Mouse (Mus musculus): ENCODE results near the gene Nav2. TPM values are rescaled to one million over a fixed set of nuclear protein-coding genes. Genes with fewer than 3 reads are reported as not detected.

Gene Nav2
- total RNA-seq, 2 experiments from 2014 or later, result 200 to 220 TPM

DNA sequence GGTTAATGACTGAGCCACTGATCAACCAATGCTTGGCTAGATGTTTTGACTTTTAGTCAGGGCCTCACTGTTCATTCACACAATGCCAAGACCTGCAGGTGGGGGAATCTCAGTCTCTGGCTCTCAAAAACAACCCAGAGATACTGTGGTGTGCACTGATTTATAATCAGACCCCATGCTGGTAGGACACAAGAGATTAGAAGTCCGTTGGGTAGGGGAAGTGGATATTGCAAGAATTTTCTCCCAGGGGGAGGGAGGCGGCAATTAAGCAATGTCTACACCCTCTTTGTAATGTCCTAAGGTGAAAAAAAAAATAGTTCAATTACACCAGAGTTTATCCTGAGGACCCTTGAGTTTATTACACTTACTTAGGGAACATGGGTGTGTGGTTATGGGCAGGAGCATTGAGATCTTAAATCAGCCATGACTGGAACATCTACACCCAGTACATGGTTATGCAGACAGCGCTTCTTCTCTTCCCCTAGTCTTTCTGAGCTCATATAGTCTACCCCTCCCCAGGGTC, 332.8 kb downstream of the Nav2 start:
- no peak for DNase-seq
- intact Hi-C loops (cut with DNase I), result no loop called here

GRCm38 (mm10) chr7:49242261-49242660, 333.7 kb downstream of the Nav2 start:
- intact Hi-C loops (cut with DNase I), result no loop called here

DNA sequence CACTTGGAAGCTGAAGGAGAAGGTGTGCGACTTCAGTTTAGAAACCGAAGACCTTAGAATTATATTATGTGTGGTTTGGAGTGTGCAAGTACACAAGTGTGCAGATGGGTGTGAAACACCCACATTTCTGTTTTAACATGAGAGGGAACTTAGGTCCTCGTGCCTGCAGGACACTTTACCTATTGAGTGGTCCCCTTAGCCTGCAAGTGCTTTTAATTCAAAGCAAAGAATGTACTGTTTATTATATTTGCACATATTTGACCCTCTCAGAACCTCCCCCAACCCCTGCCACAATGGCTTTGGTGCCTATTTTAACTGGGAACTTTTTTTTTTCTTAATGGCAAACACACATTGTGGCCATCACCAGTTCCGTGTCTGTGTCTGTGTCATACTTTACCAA, 334.6 kb downstream of the Nav2 start:
- intact Hi-C loops (cut with DNase I), result no loop called here
- DNase-seq, result no peak

More at GRCm38 (mm10) chr7:49242261-49242660, 333.7 kb downstream of the Nav2 start:
- DNase-seq, result no peak

DNA sequence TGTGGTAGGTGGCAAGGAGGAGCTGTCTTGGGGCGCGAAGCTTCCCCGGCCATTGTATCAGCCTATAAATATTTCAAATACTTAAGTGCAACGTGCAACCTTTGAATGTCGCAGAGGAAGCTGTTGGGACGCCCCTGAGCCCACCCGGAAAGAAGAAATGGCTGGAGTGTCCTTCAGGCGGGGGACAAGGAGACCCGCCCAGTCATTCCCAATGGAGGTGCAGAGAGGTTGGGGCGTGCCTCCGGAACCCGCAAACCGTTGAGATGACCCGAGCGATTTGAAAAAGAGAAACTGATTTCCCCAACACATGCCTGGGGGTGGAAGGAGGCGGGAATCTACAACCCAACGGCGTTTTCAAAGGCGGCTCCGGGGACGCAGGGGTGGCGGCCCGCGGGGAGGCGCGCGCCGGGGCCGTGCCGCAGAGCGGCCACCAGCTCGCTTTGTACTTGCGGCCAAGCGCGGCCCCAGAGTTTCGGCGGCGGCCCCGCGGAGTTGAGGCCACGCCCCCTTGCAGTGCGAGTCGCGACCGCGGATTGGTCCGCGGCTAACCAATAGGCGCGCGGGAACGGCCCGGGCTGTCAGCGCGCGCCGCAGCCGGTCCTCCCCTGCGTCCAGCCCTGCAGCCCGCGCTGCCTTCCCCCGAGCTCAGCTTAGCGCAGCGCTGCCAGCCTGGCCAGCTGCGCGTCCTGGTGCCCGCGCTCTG, 337.2 kb downstream of the Nav2 start:
- DNase-seq, result peak; percentile 95
- intact Hi-C loops (cut with DNase I), result loop anchor here (5.0 kb wide), 1 partner anchor 53 kb away; no protein-coding TSS in a partner anchor

GRCm38 (mm10) chr7:49246240-49246578, 337.7 kb downstream of the Nav2 start:
- intact Hi-C loops (cut with DNase I), result loop anchor here (5.0 kb wide), 1 partner anchor 54 kb away; no protein-coding TSS in a partner anchor
- DNase-seq, result no peak

- intact Hi-C loops (cut with DNase I), result loop anchor here (5.0 kb wide), 1 partner anchor 55 kb away; no protein-coding TSS in a partner anchor
- DNase-seq, result no peak
Measured at GRCm38 (mm10) chr7:49246584-49247481, 338.3 kb downstream of the Nav2 start.

DNA sequence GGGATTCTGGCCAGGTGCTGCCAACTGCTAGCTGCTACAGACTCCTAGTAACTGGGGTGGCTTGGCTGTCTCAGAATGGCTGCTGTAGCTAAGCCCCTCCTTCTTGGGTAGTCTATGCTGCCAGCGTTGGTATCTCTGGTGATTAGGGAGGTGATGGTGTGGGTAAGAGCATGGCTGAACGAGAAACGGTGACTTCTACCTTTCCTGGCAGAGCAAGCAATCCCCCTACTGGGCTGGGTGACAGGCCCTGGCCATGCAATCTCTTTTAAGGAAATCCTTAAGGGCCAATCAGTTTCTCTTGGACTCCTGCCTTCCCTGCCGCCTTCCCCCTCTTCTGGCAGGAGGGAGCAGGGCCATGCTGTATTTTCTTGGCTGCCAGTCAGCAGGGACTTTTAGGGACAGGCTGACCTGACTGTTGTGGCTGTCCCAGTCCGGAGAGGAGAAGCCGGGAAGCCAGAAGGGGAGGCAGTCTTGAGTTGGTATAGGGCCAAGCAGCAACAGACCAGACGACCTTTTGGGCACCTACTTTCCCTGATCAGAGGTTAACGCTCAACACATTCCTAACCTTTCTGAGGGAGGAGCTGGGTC, 339.3 kb downstream of the Nav2 start:
- intact Hi-C loops (cut with DNase I), result loop anchor here (2.0 to 5.0 kb wide), 2 partner anchors 56 to 115 kb away; no protein-coding TSS in a partner anchor

GRCm38 (mm10) chr7:49248333-49249086, 340.0 kb downstream of the Nav2 start:
- no peak for DNase-seq

More for the DNA sequence above, 339.3 kb downstream of the Nav2 start:
- DNase-seq, result peak; percentile 72

DNA sequence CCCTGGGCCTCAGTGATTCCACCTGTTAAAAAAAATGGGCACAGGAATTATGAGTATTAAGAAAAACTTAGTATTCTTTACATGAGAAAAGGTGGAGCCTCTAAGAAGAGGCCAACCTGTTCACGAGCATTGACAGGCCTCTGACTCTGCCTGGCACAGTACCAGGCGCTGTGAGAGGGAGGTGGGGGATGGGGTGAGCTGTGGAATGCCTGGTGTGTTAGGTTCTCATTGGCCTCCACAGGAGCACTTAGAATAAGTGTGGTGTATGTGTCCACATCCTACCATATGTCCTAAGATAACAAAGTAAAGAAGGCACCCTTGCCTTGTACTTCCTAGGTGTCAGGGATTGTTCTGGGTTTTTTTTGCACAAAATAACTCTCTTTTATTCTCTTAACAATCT, 340.9 kb downstream of the Nav2 start:
- DNase-seq, result no peak
- intact Hi-C loops (cut with DNase I), result loop anchor here (2.0 to 5.0 kb wide), 2 partner anchors 57 to 117 kb away; no protein-coding TSS in a partner anchor

More at GRCm38 (mm10) chr7:49248333-49249086, 340.0 kb downstream of the Nav2 start:
- intact Hi-C loops (cut with DNase I), result loop anchor here (2.0 to 5.0 kb wide), 2 partner anchors 56 to 116 kb away; no protein-coding TSS in a partner anchor

- intact Hi-C loops (cut with DNase I), result loop anchor here (2.0 to 10.0 kb wide), 3 partner anchors 58 to 175 kb away; no protein-coding TSS in a partner anchor
- DNase-seq, result peak; percentile 87
Measured at GRCm38 (mm10) chr7:49249996-49250395, 341.5 kb downstream of the Nav2 start.

DNA sequence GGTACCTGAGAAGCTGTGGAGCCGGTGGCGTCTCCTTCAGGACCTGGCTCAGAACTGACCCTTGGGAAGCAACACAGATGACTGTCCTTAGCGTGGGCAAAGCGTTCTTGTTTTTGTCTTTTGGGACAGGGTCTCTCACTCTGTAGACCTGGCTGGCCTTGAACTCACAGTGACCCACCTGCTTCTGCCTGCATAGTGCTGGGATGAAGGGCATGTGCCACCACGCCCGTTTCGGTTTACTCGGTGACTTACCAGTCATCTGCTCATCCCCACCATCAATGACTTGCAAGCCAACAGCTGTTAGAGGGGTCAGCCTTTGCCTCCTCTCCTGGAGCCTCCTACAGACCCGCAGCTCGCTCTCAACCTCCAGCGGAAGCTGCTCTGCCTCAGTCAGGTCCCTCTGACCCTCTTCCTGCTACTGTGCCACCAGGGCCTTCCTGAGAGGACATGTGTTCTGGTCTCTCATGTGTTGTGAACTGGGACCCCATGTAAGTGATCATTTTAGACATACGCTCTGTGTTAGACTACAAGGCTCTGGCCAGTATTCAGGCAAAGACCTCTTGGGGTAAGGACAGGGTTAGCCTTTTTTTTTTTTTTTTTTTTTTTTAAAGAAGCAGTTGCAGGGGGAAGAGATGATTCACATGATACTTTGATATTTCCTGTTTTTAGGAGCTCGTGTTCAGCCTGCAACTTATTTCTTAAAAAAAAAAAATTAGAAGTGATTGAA, 342.2 kb downstream of the Nav2 start:
- intact Hi-C loops (cut with DNase I), result loop anchor here (10.0 kb wide), 1 partner anchor 174 kb away; no protein-coding TSS in a partner anchor
- DNase-seq, result no peak

GRCm38 (mm10) chr7:49251308-49251638, 342.8 kb downstream of the Nav2 start:
- intact Hi-C loops (cut with DNase I), result loop anchor here (10.0 kb wide), 1 partner anchor 174 kb away; no protein-coding TSS in a partner anchor
- DNase-seq, result no peak

GRCm38 (mm10) chr7:49252444-49252843, 343.9 kb downstream of the Nav2 start:
- intact Hi-C loops (cut with DNase I), result loop anchor here (10.0 kb wide), 1 partner anchor 172 kb away; no protein-coding TSS in a partner anchor

GRCm38 (mm10) chr7:49252902-49253301, 344.4 kb downstream of the Nav2 start:
- intact Hi-C loops (cut with DNase I), result loop anchor here (10.0 kb wide), 1 partner anchor 172 kb away; no protein-coding TSS in a partner anchor
- no peak for DNase-seq

More at GRCm38 (mm10) chr7:49252444-49252843, 343.9 kb downstream of the Nav2 start:
- no peak for DNase-seq

DNA sequence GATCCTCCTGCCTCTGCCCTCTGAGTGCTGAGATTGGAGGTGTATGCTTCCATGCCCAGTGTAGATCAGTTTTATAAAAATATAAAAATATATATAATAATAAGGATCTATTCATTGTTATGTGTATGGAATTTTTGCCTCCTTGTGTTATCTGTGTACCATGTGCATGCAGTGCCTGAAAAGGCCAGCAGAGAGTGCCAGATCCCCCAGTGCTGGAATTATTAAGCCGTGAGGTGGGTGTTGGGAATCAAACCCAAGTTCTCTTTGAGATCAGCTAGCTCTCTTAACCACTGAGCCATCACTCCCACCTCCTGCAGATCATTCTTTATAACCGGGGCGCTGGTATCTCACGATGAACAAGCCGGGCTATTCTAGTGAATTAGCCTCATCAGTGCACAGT, 346.5 kb downstream of the Nav2 start:
- intact Hi-C loops (cut with DNase I), result loop anchor here (10.0 kb wide), 1 partner anchor 170 kb away; no protein-coding TSS in a partner anchor
- DNase-seq, result no peak

DNA sequence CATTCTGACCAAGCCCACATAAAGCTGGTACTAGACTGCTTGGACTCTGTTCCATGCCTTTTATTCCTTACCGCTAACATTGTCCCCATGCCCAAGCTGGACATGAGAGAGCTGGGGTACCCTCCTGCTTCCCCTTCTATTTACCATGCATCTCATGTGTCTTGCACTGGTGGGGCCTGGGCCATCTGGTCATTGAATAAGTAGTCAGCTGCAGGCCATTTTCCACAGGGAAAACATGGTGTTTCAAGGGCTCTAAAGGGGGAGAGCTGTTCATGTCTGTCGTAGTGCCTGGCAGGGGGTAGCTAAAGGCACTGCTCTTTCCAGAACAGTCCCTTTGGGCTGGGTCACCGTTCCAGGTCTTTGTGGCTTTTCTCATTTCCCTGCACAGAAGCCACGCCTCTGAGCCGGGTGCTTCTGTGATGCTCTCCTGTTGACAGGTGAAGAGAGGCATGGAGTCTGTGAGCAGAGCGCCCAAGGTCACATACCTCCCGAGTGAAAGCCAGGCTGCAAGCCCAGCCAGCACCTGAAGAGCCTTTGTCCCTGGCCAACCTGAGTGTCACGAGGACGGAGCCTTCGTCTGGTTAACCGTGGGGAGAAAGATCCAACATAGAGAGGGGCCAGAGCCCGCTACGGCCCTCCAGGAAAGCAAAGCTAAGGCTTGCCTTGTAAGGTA, 348.9 kb downstream of the Nav2 start:
- no peak for DNase-seq
- intact Hi-C loops (cut with DNase I), result loop anchor here (10.0 kb wide), 1 partner anchor 167 kb away; no protein-coding TSS in a partner anchor

GRCm38 (mm10) chr7:49258088-49258487, 349.6 kb downstream of the Nav2 start:
- DNase-seq, result no peak
- intact Hi-C loops (cut with DNase I), result loop anchor here (10.0 kb wide), 1 partner anchor 167 kb away; no protein-coding TSS in a partner anchor

DNA sequence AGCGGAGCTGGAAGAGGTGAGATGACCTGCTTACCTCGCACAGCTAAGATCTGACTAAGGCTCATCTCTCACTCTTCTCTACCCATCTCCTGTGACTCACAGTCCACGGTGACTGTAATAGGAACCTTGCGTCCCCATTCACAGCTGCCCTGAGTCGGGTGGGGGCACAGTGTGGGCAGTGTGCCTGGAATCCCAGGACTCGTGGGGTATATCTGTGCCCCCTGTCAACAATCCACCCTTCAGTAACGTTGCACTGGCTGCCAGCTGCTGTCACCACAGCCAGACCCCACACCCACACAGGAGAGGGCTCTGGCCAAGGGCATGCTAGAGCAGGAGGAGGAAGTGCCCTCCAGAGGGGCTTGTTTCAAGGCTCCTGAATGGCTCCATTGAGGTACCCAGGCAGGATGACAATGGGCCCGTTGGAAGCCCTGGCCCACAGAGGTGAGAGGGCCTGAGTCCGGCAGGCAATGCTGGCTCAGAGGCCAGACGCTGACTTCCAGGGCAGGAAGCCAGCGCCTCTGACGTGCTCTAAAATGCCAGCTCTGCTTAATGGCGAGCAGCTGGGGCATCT, 353.5 kb downstream of the Nav2 start:
- intact Hi-C loops (cut with DNase I), result no loop called here
- DNase-seq, result peak; percentile 87

Measured in left cerebral cortex, postnatal 4 days (tissue).